Mouse (Mus musculus): ENCODE measurements around the gene Uts2.

Gene Uts2

DNA sequence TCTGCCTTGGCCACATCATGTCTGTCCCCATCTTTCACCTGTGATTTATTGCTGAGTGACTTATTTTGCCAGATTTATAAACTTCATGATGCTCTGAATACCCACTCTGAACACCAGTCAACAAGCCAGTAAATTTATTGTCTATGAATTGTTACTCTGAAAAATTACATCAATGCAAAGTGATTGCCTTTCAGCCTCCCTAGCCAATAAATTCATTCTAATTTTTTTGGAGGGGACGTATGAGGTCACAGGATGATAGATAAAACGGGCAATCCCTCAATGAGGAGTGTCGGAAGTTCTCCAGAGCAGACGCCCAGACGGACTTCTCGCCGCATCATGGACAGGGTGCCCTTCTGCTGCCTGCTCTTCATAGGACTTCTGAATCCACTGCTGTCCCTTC is at the start of gene Uts2:
Gene Uts2, plus strand, starts transcription at position 301 of the 400 bp plus-strand sequence.
- no peak for DNase-seq

DNA sequence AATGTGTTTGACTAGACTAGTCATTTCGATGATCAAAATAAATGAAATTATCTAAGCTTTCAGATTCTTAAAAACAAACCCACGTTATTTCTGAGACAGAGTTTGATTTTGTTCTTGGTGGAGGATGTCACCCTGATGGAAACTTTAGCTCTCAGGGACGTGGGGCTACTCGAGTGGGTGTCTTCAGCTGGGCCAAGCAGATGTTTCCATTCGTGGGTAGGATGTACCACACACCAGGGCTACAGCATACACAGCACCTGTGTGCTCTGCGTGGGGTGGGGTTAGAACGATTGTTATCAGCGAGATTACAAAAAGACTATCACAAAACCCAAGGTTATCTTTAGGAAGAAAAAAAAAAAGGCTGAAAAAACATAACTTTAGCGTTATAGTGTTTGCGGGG is 45.9 kb upstream of the Uts2 start:
- DNase-seq: no peak

DNA sequence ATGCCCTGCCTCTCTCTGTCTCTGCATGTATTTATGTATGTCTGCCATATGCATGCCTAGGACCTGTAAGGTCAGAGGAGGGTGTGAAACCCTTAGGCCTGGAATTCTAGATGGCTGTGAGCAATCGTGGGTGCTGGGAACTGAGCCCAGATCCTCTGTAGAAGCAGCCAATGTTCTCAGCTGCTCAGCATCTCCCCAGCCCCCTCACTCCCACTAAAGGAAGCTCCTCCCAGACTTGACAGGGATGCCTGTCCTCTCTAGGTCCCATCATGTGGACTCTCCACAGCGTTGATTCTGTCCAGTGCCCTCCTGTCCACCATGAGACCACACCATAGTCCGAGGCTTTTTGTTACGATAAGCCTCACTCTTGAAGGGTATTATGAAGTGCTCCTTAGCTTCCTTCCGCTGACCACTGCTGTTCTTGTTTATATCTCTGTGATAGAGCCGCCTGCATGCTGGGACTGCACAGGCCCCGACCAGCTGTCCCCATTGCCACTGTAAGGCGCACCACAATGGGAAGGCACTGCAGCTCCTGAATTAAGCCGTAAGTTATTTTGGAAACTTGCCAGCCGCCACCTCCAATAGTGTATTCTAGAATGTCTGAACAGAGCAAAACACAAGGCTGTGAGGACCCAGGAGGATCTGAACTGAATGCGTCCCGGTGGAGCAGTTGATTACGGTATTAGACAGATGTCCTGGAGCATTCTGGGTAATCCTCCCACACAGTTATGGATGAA is 40.4 kb upstream of the Uts2 start:
- DNase-seq: no peak

- no peak for DNase-seq
Observed at GRCm38 (mm10) chr4:150957106-150957458, 39.8 kb upstream of the Uts2 start.

DNA sequence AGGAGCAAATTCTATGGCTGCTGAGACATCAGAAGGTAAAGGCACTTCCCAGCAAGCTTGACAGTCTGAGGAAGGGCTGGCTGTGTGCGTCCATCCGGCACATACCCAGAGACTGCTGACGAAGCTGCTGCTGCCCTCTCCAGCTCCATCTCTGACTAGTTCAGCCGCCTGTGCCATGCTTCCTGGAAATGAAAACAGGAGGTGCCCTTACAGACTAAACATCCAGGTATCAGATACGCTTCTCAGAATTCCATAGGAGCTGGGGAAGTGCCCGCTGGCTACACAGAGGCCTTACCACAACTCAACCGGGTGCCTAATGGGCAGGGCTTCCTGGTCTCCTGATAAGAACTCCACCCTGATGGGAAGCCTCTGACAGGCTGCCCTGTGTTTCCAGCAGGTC is 38.4 kb upstream of the Uts2 start:
- no peak for DNase-seq

DNA sequence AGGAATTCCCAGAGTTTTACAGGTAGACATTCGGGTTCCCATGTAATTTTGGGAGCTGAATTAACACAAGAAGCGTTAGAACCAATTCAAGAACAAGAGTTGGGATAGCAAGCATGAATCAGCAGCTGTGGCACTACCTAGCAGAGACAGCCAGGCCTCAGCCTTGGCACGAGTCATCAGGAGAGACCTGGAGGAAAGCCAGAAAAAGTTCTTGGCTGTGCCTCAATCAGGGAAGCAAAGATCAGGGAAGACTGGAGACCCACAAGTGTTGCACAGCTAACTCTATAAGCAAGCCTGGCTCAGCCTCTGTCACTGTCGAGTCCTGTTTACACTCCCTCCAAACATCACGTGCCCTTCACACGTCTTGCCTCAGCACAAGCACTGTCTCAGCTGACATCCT is 34.7 kb upstream of the Uts2 start:
- no peak for DNase-seq

GRCm38 (mm10) chr4:150963711-150964110 is 33.2 kb upstream of the Uts2 start:
- no peak for DNase-seq

DNA sequence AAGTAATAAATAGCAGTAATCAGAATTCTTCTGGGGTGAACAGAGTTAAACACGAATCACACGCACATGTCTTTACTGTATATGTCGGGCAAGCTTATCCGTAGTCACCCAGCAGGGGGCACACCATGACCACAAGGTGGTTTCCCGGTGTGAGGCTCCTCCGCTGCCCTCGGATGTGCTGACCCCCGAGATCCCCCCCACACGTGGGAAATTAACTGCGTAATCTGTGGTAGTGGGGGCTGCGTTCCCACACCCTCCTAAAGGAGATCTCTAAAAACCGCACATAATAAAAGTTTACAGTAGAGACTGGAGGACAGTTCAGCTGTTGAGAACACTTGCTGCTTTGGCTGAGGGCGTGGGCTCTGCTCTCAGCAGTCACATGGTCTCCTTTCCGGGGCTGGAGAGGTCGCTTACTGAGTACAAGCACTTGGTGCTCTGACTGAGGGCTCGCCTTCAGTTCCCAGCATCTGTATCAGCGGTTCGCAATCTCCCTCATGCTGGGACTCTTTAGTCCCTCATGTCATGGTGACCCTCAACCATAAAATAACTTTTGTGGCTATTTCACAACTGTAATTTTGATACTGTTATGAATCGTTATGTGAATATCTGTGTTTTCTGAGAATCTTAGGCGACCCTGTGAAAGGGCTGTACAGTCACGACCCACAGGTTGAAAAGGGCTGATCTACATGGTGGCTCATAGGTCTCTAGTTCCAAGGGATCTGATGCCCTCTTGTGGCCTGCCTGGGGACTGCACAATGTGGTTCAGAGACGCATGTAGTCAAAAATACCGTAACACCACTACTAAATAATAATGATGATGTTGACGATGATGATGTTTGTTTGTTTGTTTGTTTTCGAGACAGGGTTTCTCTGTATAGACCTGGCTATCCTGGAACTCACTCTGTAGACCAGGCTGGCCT is 32.0 kb upstream of the Uts2 start:
- DNase-seq: peak; percentile 50

DNA sequence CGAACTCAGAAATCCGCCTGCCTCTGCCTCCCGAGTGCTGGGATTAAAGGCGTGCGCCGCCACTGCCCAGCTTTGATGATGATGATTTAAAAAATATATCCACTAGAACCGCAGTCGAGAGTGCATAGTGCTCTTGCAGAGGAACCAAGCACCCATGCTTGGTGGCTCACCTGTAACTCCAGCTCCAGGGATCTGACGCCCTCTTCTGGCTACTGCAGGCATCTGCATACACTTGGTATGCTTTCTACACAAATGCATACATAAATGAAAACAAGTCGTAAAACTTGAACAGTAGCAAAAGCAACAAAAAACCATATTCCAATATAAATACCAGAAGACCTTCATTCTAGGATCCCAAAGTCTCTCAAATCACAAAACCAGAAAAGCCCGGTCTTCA is 31.3 kb upstream of the Uts2 start:
- DNase-seq: no peak

DNA sequence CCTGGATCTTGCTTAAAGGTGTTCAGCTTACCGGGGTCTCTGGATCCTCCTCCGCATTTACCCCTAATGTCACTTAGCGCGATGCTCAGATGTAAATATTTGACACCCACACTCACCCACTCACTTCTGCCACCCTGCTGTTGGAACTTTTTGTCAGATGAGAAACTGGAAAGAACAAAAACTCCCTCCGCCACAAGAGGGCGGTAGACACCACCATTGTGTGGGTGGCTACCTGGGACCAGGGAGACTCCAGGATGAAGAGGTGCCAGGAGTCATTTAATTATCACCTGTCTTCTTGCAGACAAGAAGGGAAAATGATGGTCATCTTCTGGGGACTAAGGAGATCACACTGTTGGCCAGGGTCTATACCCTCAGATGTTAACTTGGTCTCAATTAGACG is 30.3 kb upstream of the Uts2 start:
- peak; percentile 27 for DNase-seq

DNA sequence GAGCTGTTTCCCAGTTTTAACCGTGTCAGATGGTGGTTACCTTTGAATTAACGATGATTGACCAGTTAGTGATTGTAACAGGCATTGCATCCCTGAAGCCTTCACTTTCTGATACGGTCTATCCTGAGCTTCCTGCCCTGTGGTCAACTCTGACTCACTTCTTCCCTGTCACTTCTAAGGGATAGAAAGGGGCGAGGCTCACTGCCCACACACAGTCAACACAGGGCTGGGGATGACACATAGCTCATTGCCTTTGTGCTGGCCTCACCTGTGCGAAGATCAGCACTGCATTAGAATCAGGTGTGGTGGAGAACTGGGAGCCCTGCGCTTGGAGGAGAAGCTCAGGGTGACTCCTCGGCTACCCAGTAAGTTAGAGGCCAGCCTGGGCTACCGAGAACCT is 27.9 kb upstream of the Uts2 start:
- DNase-seq: no peak

DNA sequence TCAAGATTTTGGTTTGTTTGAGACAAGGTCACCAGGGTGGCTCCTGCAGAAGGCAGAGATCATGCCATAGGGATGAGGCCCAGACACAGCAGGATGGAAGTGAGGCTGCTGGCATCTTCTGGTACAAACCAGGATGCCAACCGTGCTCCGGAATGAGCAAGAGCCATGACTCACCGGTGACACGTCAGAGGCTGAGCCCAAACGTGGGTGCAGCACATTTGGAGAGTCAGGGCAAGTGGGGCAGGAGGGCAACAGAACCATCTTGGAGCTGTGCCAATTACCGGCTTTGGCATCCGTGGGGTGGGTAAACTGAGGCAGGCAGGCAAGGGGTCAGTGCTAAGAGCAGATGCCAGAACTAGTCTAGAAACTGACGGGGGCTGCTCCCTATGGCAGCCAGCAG is 23.6 kb upstream of the Uts2 start:
- DNase-seq: no peak

- DNase-seq: no peak
Observed at GRCm38 (mm10) chr4:150975145-150975544, 21.8 kb upstream of the Uts2 start.

GRCm38 (mm10) chr4:150978156-150978910 is 18.6 kb upstream of the Uts2 start:
- no peak for DNase-seq

- DNase-seq: no peak
Observed at GRCm38 (mm10) chr4:150979455-150979854, 17.4 kb upstream of the Uts2 start.

- DNase-seq: no peak
Observed at GRCm38 (mm10) chr4:150980153-150980552, 16.7 kb upstream of the Uts2 start.

GRCm38 (mm10) chr4:150990148-150990547 is 6.7 kb upstream of the Uts2 start:
- no peak for DNase-seq

GRCm38 (mm10) chr4:150998626-150999025 is 1.7 kb downstream of the Uts2 start:
- DNase-seq: no peak

- no peak for DNase-seq
Observed at GRCm38 (mm10) chr4:151001397-151001796, 4.5 kb downstream of the Uts2 start.

- DNase-seq: no peak
Observed at GRCm38 (mm10) chr4:151005656-151006318, 8.9 kb downstream of the Uts2 start.

DNA sequence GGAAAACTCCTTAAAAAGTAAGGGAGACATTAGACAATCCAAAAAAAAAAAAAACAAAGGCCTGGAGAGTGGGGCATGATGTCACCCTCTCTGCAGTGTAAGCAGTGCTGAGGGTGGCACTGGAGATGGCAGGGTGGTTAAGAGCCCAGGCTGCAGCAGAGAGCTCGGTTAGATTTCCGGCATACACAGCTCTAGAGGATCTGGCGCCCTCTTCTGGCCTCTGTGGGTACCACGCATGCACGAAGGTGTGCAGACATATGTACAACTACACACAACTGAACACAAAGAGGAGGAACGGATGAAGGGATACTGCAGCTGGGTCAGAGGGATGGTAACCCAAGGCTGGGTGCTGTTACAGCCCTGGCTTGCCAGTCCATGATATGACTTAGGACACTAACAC is 10.0 kb downstream of the Uts2 start:
- no peak for DNase-seq

DNA sequence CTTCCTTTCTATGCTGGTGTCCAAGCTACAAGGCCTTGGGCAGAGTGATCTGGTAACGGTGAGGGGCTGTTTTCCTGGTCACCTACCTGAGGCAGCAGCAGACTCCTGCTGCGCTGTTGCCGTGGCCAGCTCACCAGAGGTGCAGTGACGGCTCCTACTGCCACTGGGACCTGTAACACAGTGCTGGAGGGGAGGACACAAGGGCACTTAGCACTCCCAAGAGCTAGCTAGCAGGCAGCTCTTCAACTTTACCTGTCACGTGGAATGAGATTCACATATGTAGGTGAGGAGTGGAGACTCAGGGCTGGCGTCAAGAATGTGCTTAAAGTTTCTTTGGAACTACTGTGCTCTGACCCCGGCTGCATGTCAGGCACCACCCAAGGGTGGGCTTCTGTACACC is 13.4 kb downstream of the Uts2 start:
- no peak for DNase-seq

- DNase-seq: no peak
Observed at GRCm38 (mm10) chr4:151015946-151016345, 19.0 kb downstream of the Uts2 start.
